ENCODE assay signal across 8 mouse cellular contexts in the genomic region with DNA sequence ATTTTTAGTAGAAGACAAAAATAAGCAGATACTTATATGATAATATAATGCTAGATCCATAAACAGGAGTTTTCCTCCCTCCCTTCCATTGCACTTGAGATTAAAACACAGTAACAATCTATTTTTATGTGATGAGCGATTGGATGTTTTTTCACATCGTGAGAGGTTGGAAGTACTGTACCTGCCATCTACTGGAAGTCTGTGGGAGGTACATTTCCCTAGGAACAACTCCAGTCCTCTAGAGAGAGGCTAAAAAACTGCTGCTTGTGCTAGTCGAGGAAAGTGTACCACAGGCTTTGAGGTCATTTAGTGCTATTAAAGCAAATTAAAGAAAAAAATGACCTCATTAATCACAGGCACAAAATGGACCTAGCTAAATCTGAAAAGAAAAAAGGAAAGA. TPM values are rescaled to one million over a fixed set of nuclear protein-coding genes. Genes with fewer than 3 reads are reported as not detected.
DNase-seq lines count a peak whose midpoint lies in the region; ATAC-seq and TF ChIP-seq lines count a peak whose summit lies in the region.

No protein-coding gene starts in this region.

- H3K27ac ChIP-seq in limb, embryonic 14.5 days (replicated peaks; ENCODE audit: low read depth, low read length): no peak overlapping the region
- no peak overlapping the region for H3K27ac ChIP-seq in limb, embryonic 10.5 days

- 14% methylated on average over 3 of the region's 3 CpGs for WGBS in limb, embryonic 14.5 days
- 17% methylated on average over 3 of the region's 3 CpGs for WGBS in limb, embryonic 10.5 days

- no peaks in the 10 kb centered on the region for H3K4me1 ChIP-seq in limb, embryonic 14.5 days (ENCODE audit: control insufficient read depth, insufficient read depth, low read length)
- H3K4me1 ChIP-seq in limb, embryonic 10.5 days: peaks cover 7% of the 10 kb centered on the region; the same call in 1 of the 2 replicates

- no peak overlapping the region for H3K9ac ChIP-seq in limb, embryonic 14.5 days (ENCODE audit: low read depth, low read length, severe bottlenecking)

- no peaks in the 10 kb centered on the region for H3K9me3 ChIP-seq in limb, embryonic 14.5 days (ENCODE audit: control insufficient read depth, low read length)
- no peaks in the 10 kb centered on the region for H3K9me3 ChIP-seq in limb, embryonic 10.5 days (replicated peaks)

- H3K27me3 ChIP-seq in limb, embryonic 14.5 days (ENCODE audit: control insufficient read depth, insufficient read depth, low read length): no peaks in the 10 kb centered on the region
- no peaks in the 10 kb centered on the region for H3K27me3 ChIP-seq in limb, embryonic 10.5 days (ENCODE audit: low read depth, poor library complexity, severe bottlenecking)

- H3K36me3 ChIP-seq in limb, embryonic 14.5 days (ENCODE audit: control insufficient read depth, insufficient read depth, low read length): no peaks in the 10 kb centered on the region
- H3K36me3 ChIP-seq in limb, embryonic 10.5 days: no peaks in the 10 kb centered on the region

- H3K4me2 ChIP-seq in limb, embryonic 14.5 days (replicated peaks; ENCODE audit: low read depth, low read length, severe bottlenecking): no peak overlapping the region

- no peak for TF ChIP-seq POLR2A in limb, embryonic 14.5 days (IDR thresholded peaks at IDR 0.05; ENCODE audit: borderline replicate concordance, extremely low read depth, insufficient read depth, insufficient read length)

- H3K4me3 ChIP-seq in limb, embryonic 14.5 days (replicated peaks; ENCODE audit: low read length): no peak overlapping the region
- H3K4me3 ChIP-seq in limb, embryonic 10.5 days: no peak overlapping the region

- peak; percentile 33 for DNase-seq in adrenal gland, adult 2 months
- no peak for DNase-seq in adrenal gland, adult 18-20 months (ENCODE audit: low spot score in 2 of 2)
- peak; percentile 29 for DNase-seq in limb, embryonic 14.5 days (ENCODE audit: low spot score)
- no peak for DNase-seq in limb, embryonic 10.5 days (ENCODE audit: low spot score)
- DNase-seq in heart, postnatal 4 days: peak; percentile 11
- peak; percentile 26 for DNase-seq in lung, postnatal 10 days
- no peak for DNase-seq in B cell, adult 2 months

- no peak for ATAC-seq in limb, embryonic 14.5 days (ENCODE audit: low FRiP score, low read depth)
- ATAC-seq in erythroblast, adult 5-6 weeks (replicated peaks; ENCODE audit: low FRiP score, poor library complexity, severe bottlenecking): no peak

RNA-seq across cellular contexts. Expression of a gene that starts 48.6 kb away (rescaled TPM):
- total RNA-seq in adrenal gland, adult 2 months (2021): 10 to 100 TPM; 14.4 to 14.8 TPM
- 3.5 and 5.0 TPM in 2 replicates for polyA plus RNA-seq in adrenal gland, adult 2 months (2012; rRNA removed)
- 10 to 100 TPM; 13.5 to 18.6 TPM for total RNA-seq in adrenal gland, adult 18-20 months (2021)
- polyA plus RNA-seq in limb, embryonic 14.5 days (2012; rRNA removed): 9.6 and 10.4 TPM in 2 replicates
- 6.6 and 7.1 TPM in 2 replicates for polyA plus RNA-seq in limb, embryonic 14.5 days (2014; fragmentation: Nextera tagmentation; extraction: Ambion mirVana)
- 4.7 and 5.3 TPM in 2 replicates for polyA plus RNA-seq in limb, embryonic 10.5 days (2016; fragmentation: Nextera tagmentation; extraction: Ambion mirVana)
- total RNA-seq in heart, postnatal 4 days (2021): 1 to 10 TPM; 9.4 TPM
- total RNA-seq in erythroblast, adult 5-6 weeks (2015; ENCODE audit: low replicate concordance): not detected in 2 replicates
- not detected in 2 replicates for total RNA-seq in erythroblast, adult 5-6 weeks (2017; ENCODE audit: low replicate concordance)

Comparison
In these comparisons a context has a peak if more than half of its experiments do, and no peak if none do; other contexts are left out.
1. DNase-seq: peak in adrenal gland, adult 2 months (single experiment), limb, embryonic 14.5 days (single experiment), heart, postnatal 4 days (single experiment) and lung, postnatal 10 days (single experiment); none in adrenal gland, adult 18-20 months (0 of 2), limb, embryonic 10.5 days (single experiment) and B cell, adult 2 months (0 of 2).
2. RNA of a gene that starts 48.6 kb away (total RNA-seq): 13.5 to 18.6 TPM in adrenal gland, adult 18-20 months, 14.4 to 14.8 TPM in adrenal gland, adult 2 months and 9.4 TPM in heart, postnatal 4 days; not detected in erythroblast, adult 5-6 weeks; every median in the first group is over 10 times any median in the second.